Mouse (Mus musculus) stomach, embryonic 14.5 days (tissue): ENCODE measurements around the gene Hepacam2. TPM values are rescaled to one million over a fixed set of nuclear protein-coding genes. Genes with fewer than 3 reads are reported as not detected.

ENCODE experiments used
- ATAC-seq: fragments of 200-750 bp; cut with Nextera tagmentation; 2 replicates; pipeline ENCODE4 v1.8.0; 2017; ENCODE audit warnings: low read depth, moderate TSS enrichment; ENCODE audit not compliant: insufficient number of reproducible peaks, insufficient read depth, low FRiP score
- H3K27ac ChIP-seq: fragments of 300-500 bp; sonication (generic); 2 replicates; pipeline ENCODE4 v1.5.1; 2014; ENCODE audit warnings: mild to moderate bottlenecking, low read length, moderate library complexity, mixed read lengths
- H3K27me3 ChIP-seq: fragments of 300-500 bp; sonication (generic); 2 replicates; pipeline ENCODE4 v1.6.1; 2014; ENCODE audit warnings: low read length, control low read depth, mixed read lengths; ENCODE audit not compliant: control insufficient read depth, insufficient read depth
- H3K36me3 ChIP-seq: fragments of 300-500 bp; sonication (generic); 2 replicates; pipeline ENCODE4 v1.6.1; 2014; ENCODE audit warnings: mild to moderate bottlenecking, control low read depth, low read length, moderate library complexity, mixed read lengths; ENCODE audit not compliant: control insufficient read depth, insufficient read depth
- H3K4me1 ChIP-seq: fragments of 300-500 bp; sonication (generic); 2 replicates; pipeline ENCODE4 v1.6.1; 2014; ENCODE audit warnings: low read length, control low read depth, mixed read lengths; ENCODE audit not compliant: control insufficient read depth, insufficient read depth
- H3K4me2 ChIP-seq: fragments of 300-500 bp; sonication (generic); replicated peaks from 2 replicates; pipeline ENCODE4 v1.6.1; 2014; ENCODE audit warnings: low read depth, low read length, control low read depth
- H3K4me3 ChIP-seq: fragments of 300-500 bp; sonication (generic); 2 replicates; pipeline ENCODE4 v1.5.1; 2014; ENCODE audit warnings: low read depth, low read length, control low read depth
- H3K9ac ChIP-seq: fragments of 300-500 bp; sonication (generic); replicated peaks from 2 replicates; pipeline ENCODE4 v1.6.1; 2014; ENCODE audit warnings: low read depth, mild to moderate bottlenecking, control low read depth, low read length, moderate library complexity, mixed read lengths
- H3K9me3 ChIP-seq: fragments of 300-500 bp; sonication (generic); 2 replicates; pipeline ENCODE4 v1.6.1; 2016; ENCODE audit warnings: low read depth, low read length, control low read depth; ENCODE audit not compliant: control insufficient read depth
- WGBS: fragments of 180-500 bp; shearing (Covaris S2); extraction: QIAGEN DNeasy Blood & Tissue Kit; methylation state at CpG from one replicate; pipeline ENCODE4 v1.1.7; 2014; 5-methylcytosine and 5-hydroxymethylcytosine counted together
- polyA plus RNA-seq: library from polyadenylated mRNA; unstranded; fragments of >200 nt; fragmentation: Nextera tagmentation; extraction: Ambion mirVana; gene quantifications from 2 replicates; pipeline ENCODE4 v1.2.1, GENCODE M21; 2014

Gene Hepacam2
- polyA plus RNA-seq, 1 experiment from 2014 or later, result 2.8 TPM

GRCm38 (mm10) chr6:3485133-3485532 is 13.0 kb downstream of the Hepacam2 start:
- 77% methylated on average over 3 of the region's 3 CpGs for WGBS
- H3K27ac ChIP-seq, result no peak overlapping the region
- H3K4me2 ChIP-seq, result no peak overlapping the region
- no peaks in the 10 kb centered on the region for H3K4me1 ChIP-seq
- ATAC-seq, result no peak
- H3K4me3 ChIP-seq, result no peak overlapping the region
- no peaks in the 10 kb centered on the region for H3K36me3 ChIP-seq
- H3K9me3 ChIP-seq, result no peaks in the 10 kb centered on the region
- no peaks in the 10 kb centered on the region for H3K27me3 ChIP-seq
- no peak overlapping the region for H3K9ac ChIP-seq

DNA sequence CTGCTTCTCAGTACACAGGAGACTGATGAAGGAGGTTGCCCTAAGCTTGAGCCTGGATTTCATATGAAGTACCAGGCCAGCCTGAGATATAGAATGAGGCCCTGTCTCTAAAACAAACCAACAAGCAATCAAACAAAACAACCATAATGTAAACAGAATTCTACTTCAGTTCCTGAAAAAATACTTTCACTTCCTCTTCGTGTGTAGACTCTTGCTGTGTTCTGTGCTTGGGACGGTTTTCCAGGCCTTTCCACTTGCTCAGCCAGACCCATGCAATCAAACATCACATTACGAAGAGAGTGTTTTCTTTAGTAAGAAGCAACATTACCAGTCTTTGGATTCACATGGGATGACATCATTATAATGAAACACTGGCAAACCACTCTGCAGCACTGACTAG is 16.4 kb downstream of the Hepacam2 start:
- H3K27ac ChIP-seq, result no peak overlapping the region
- H3K4me3 ChIP-seq, result no peak overlapping the region
- no peaks in the 10 kb centered on the region for H3K36me3 ChIP-seq
- no peaks in the 10 kb centered on the region for H3K9me3 ChIP-seq
- H3K4me1 ChIP-seq, result no peaks in the 10 kb centered on the region
- no peaks in the 10 kb centered on the region for H3K27me3 ChIP-seq
- ATAC-seq, result no peak
- no peak overlapping the region for H3K4me2 ChIP-seq
- H3K9ac ChIP-seq, result no peak overlapping the region
- WGBS, result 76% methylated on average over 3 of the region's 3 CpGs

- Histone ChIP-seq H3K27me3 (no peaks in the 10 kb centered on the region), H3K9ac (no peak overlapping the region), H3K36me3 (no peaks in the 10 kb centered on the region), H3K4me3 (no peak overlapping the region), H3K4me2 (no peak overlapping the region), H3K9me3 (no peaks in the 10 kb centered on the region), H3K27ac (no peak overlapping the region), H3K4me1 (no peaks in the 10 kb centered on the region)
- no peak for ATAC-seq
- WGBS, result 53% methylated on average over 5 of the region's 5 CpGs
These were observed 18.2 kb downstream of the Hepacam2 start for GRCm38 (mm10) chr6:3479853-3480252.

GRCm38 (mm10) chr6:3476299-3476698 is 21.8 kb downstream of the Hepacam2 start:
- no peak overlapping the region for H3K4me2 ChIP-seq
- H3K4me1 ChIP-seq, result no peaks in the 10 kb centered on the region
- H3K9me3 ChIP-seq, result no peaks in the 10 kb centered on the region
- WGBS, result 22% methylated on average over 2 of the region's 2 CpGs
- no peak overlapping the region for H3K27ac ChIP-seq
- no peak overlapping the region for H3K4me3 ChIP-seq
- H3K27me3 ChIP-seq, result no peaks in the 10 kb centered on the region
- H3K36me3 ChIP-seq, result no peaks in the 10 kb centered on the region
- no peak for ATAC-seq
- no peak overlapping the region for H3K9ac ChIP-seq

- Histone ChIP-seq H3K27me3 (no peaks in the 10 kb centered on the region), H3K9me3 (no peaks in the 10 kb centered on the region), H3K27ac (no peak overlapping the region), H3K4me1 (no peaks in the 10 kb centered on the region), H3K9ac (no peak overlapping the region), H3K4me3 (no peak overlapping the region), H3K4me2 (no peak overlapping the region), H3K36me3 (no peaks in the 10 kb centered on the region)
- ATAC-seq, result 0 out of 2 replicates have a peak, but pooled peaks have one; percentile 37
- 54% methylated on average over 2 of the region's 2 CpGs for WGBS
These were observed 27.4 kb downstream of the Hepacam2 start for GRCm38 (mm10) chr6:3470706-3471105.

DNA sequence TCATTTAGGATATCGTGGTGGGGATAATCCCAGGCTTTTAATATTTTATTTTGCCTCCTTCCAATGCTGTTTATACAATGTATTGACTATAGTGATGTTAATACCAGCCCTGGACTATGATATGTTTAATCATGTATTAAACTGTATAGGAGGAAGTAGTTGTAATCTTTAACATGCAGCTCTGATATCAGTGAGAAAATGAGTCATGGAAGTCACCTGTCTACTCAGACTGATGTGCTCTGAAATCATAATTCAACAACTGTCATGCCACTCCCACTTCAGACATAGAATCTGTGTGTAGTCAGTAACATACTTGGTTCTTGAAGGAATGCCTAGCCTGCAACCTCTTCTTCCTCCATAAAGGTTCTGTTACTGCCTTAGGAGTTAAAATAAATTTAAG is 29.5 kb downstream of the Hepacam2 start:
- ATAC-seq, result no peak
- no peak overlapping the region for H3K27ac ChIP-seq
- no peaks in the 10 kb centered on the region for H3K27me3 ChIP-seq
- no peaks in the 10 kb centered on the region for H3K4me1 ChIP-seq
- H3K4me3 ChIP-seq, result no peak overlapping the region
- H3K4me2 ChIP-seq, result no peak overlapping the region
- no peaks in the 10 kb centered on the region for H3K9me3 ChIP-seq
- H3K36me3 ChIP-seq, result no peaks in the 10 kb centered on the region
- 42% methylated on average over 1 of the region's 1 CpGs for WGBS
- no peak overlapping the region for H3K9ac ChIP-seq

- ATAC-seq, result no peak
- 76% methylated on average over 2 of the region's 2 CpGs for WGBS
- Histone ChIP-seq H3K4me1 (no peaks in the 10 kb centered on the region), H3K9ac (no peak overlapping the region), H3K36me3 (no peaks in the 10 kb centered on the region), H3K9me3 (no peaks in the 10 kb centered on the region), H3K27ac (no peak overlapping the region), H3K27me3 (no peaks in the 10 kb centered on the region), H3K4me2 (no peak overlapping the region), H3K4me3 (no peak overlapping the region)
These were observed 34.5 kb downstream of the Hepacam2 start for GRCm38 (mm10) chr6:3463594-3463993.

DNA sequence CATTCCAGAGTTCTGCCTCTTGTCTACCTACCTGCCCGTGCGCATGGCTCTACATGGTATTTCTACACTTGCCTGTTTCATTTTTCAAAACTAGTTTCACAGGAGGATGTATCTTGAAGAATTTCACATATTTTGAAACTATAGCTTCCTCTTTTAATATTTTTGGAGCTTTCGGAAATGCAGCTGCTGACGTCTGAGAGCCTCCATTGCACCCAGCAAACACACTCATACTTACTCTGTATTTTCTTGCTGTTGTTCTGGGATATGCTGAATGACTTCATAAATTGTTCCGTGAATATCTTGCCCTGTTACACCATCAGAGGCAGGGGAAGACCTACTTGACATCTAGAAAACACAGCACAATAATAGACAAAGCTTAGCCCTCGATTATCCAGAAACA is 35.1 kb downstream of the Hepacam2 start:
- ATAC-seq, result no peak
- Histone ChIP-seq H3K27me3 (no peaks in the 10 kb centered on the region), H3K9ac (no peak overlapping the region), H3K27ac (no peak overlapping the region), H3K36me3 (no peaks in the 10 kb centered on the region), H3K4me1 (no peaks in the 10 kb centered on the region), H3K9me3 (no peaks in the 10 kb centered on the region), H3K4me2 (no peak overlapping the region), H3K4me3 (no peak overlapping the region)
- 78% methylated on average over 6 of the region's 6 CpGs for WGBS

DNA sequence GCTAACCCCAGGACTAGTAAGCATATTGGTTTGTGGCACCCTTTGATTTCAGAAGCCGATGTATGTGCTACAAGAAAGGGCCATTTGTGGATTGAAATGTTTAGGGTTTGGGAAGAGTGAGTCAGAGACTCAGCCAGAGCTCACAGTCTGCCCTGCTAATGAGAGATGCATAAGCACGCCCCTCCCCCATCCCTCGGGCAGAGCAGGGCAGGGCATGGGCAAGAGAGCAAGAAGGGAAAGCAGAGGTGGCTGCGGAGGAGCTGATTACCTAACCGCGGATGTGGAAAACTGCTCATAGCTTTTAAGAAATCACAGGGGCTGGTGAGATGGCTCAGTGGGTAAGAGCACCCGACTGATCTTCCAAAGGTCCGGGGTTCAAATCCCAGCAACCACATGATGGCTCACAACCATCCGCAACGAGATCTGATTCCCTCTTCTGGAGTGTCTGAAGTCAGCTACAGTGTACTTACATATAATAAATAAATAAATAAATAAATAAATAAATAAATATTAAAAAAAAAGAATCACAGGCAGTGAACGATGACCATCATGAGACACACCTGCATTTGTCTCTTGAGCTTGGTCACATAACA is 42.1 kb downstream of the Hepacam2 start:
- H3K36me3 ChIP-seq, result no peaks in the 10 kb centered on the region
- H3K4me1 ChIP-seq, result no peaks in the 10 kb centered on the region
- WGBS, result 70% methylated on average over 11 of the region's 11 CpGs
- no peak overlapping the region for H3K4me2 ChIP-seq
- no peaks in the 10 kb centered on the region for H3K9me3 ChIP-seq
- H3K4me3 ChIP-seq, result no peak overlapping the region
- no peaks in the 10 kb centered on the region for H3K27me3 ChIP-seq
- H3K27ac ChIP-seq, result no peak overlapping the region
- no peak overlapping the region for H3K9ac ChIP-seq
- ATAC-seq, result no peak
